In genomic region chr8:86904911-86905310, GRCm38 (mm10) we compare ENCODE assay signal across 21 mouse cellular contexts. TPM values are rescaled to one million over a fixed set of nuclear protein-coding genes. Genes with fewer than 3 reads are reported as not detected.
DNase-seq lines count a peak whose midpoint lies in the region; ATAC-seq and TF ChIP-seq lines count a peak whose summit lies in the region.
"Had no signal": no experiment of that assay in that cellular context is flagged by ENCODE, and none has a peak within 500 bp of the region (broad histone marks: within the 10 kb centered on the region; RNA-seq: fewer than 3 reads in every experiment).

No protein-coding gene starts in this region.

- no peak overlapping the region for H3K4me3 ChIP-seq in midbrain, embryonic 11.5 days (ENCODE audit: low read depth, low read length)
- H3K4me3 ChIP-seq in midbrain, embryonic 16.5 days (ENCODE audit: low read depth, low read length), result no peak overlapping the region
- peak overlapping the region in 1 of 2 experiments; percentile 20; a peak in 2 of 4 replicates for H3K4me3 ChIP-seq in ES-E14 (ENCODE audit: insufficient read depth in 1 of 2, low read depth in 1 of 2, low read length in 2 of 2, poor library complexity in 1 of 2, severe bottlenecking in 1 of 2)
- H3K4me3 ChIP-seq: embryonic facial prominence, embryonic 10.5 days; embryonic facial prominence, embryonic 12.5 days; forebrain, embryonic 13.5 days; forebrain, embryonic 15.5 days had no signal

- no peak overlapping the region for H3K27ac ChIP-seq in midbrain, embryonic 11.5 days (ENCODE audit: low read depth, low read length)
- no peak overlapping the region for H3K27ac ChIP-seq in midbrain, embryonic 16.5 days (ENCODE audit: low read length)
- H3K27ac ChIP-seq in ES-E14 (ENCODE audit: insufficient read depth, low read depth, low read length, poor library complexity, severe bottlenecking), result peak overlapping the region; percentile 51; the same call in 1 of the 2 replicates
- H3K27ac ChIP-seq: embryonic facial prominence, embryonic 10.5 days; embryonic facial prominence, embryonic 12.5 days; forebrain, embryonic 13.5 days; forebrain, embryonic 15.5 days had no signal

- no peaks in the 10 kb centered on the region for H3K27me3 ChIP-seq in midbrain, embryonic 11.5 days (ENCODE audit: control insufficient read depth, insufficient read depth, low read length)
- H3K27me3 ChIP-seq in midbrain, embryonic 16.5 days (ENCODE audit: control insufficient read depth, insufficient read depth, low read depth, low read length), result no peaks in the 10 kb centered on the region
- H3K27me3 ChIP-seq: CH12.LX; embryonic facial prominence, embryonic 12.5 days; forebrain, embryonic 15.5 days had no signal

- no peaks in the 10 kb centered on the region for H3K4me1 ChIP-seq in midbrain, embryonic 11.5 days (ENCODE audit: control insufficient read depth, insufficient read depth, low read length)
- no peaks in the 10 kb centered on the region for H3K4me1 ChIP-seq in midbrain, embryonic 16.5 days (ENCODE audit: control insufficient read depth, insufficient read depth, low read length)
- H3K4me1 ChIP-seq in ES-E14 (ENCODE audit: control insufficient read depth in 2 of 2, insufficient read depth in 2 of 2, low read length in 2 of 2, poor library complexity in 1 of 2), result peaks cover 10 to 11% of the 10 kb centered on the region in 2 experiments
- H3K4me1 ChIP-seq: embryonic facial prominence, embryonic 12.5 days; forebrain, embryonic 13.5 days; forebrain, embryonic 15.5 days had no signal

- WGBS in midbrain, embryonic 11.5 days, result 80% methylated on average over 10 of the region's 10 CpGs
- 77% methylated on average over 10 of the region's 10 CpGs for WGBS in midbrain, embryonic 16.5 days

- in situ Hi-C loops in ES-E14 (cut with MboI; ENCODE audit: low sequenced_read_pairs in 2 of 2, unreplicated experiment in 2 of 2), result loop anchor here in 1 of 2 experiments (25.0 kb wide), 1 partner anchor 293 kb away; the partner anchor contains the start of gene Lonp2

- no peaks in the 10 kb centered on the region for H3K36me3 ChIP-seq in midbrain, embryonic 11.5 days (ENCODE audit: control insufficient read depth, insufficient read depth, low read length)
- no peaks in the 10 kb centered on the region for H3K36me3 ChIP-seq in midbrain, embryonic 16.5 days (ENCODE audit: control insufficient read depth, insufficient read depth, low read length)
- no peaks in the 10 kb centered on the region for H3K36me3 ChIP-seq in ES-E14 (ENCODE audit: control insufficient read depth, insufficient read depth, low read length, poor library complexity, severe bottlenecking)
- H3K36me3 ChIP-seq: embryonic facial prominence, embryonic 10.5 days; embryonic facial prominence, embryonic 12.5 days; forebrain, embryonic 15.5 days had no signal

- no peak overlapping the region for H3K9ac ChIP-seq in midbrain, embryonic 11.5 days (ENCODE audit: low read length)
- H3K9ac ChIP-seq in midbrain, embryonic 16.5 days (ENCODE audit: low read depth, low read length), result no peak overlapping the region
- H3K9ac ChIP-seq in ES-E14 (ENCODE audit: insufficient read depth, low read depth, low read length, poor library complexity, severe bottlenecking), result no peak overlapping the region
- H3K9ac ChIP-seq: embryonic facial prominence, embryonic 12.5 days; forebrain, embryonic 13.5 days; forebrain, embryonic 15.5 days had no signal

- peak; percentile 54 for DNase-seq in midbrain, embryonic 11.5 days (ENCODE audit: low spot score, missing footprints)
- no peak for DNase-seq in ES-E14 (ENCODE audit: low read depth, low spot score)
- DNase-seq in ZHBTc4 (ENCODE audit: low read depth, low spot score), result peak; percentile 83
- DNase-seq in cerebellum, postnatal 14 days, result no peak
- no peak for DNase-seq in urinary bladder, postnatal 14 days (ENCODE audit: low spot score)
- DNase-seq: adrenal gland, adult 2 months; adrenal gland, postnatal 10 days; adrenal gland, postnatal 25 days; B cell, adult 2 months; cerebellum, adult 11 months; cerebellum, adult 18-20 months; cerebellum, adult 8-10 months; cerebellum, adult 9-11 months; cerebellum, postnatal 25 days had no signal

- no peak overlapping the region for H3K4me2 ChIP-seq in midbrain, embryonic 11.5 days
- H3K4me2 ChIP-seq in midbrain, embryonic 16.5 days (ENCODE audit: low read length), result no peak overlapping the region
- H3K4me2 ChIP-seq: embryonic facial prominence, embryonic 12.5 days; forebrain, embryonic 13.5 days; forebrain, embryonic 15.5 days had no signal

- no peak for ATAC-seq in midbrain, embryonic 11.5 days (ENCODE audit: low FRiP score)
- no peak for ATAC-seq in midbrain, embryonic 16.5 days
- ATAC-seq: CD4-positive, CD25-positive, alpha-beta regulatory T cell, adult 4 months; forebrain, embryonic 13.5 days; forebrain, embryonic 15.5 days had no signal

- H3K9me3 ChIP-seq in midbrain, embryonic 11.5 days (ENCODE audit: control insufficient read depth, low read length), result no peaks in the 10 kb centered on the region
- H3K9me3 ChIP-seq in midbrain, embryonic 16.5 days (replicated peaks; ENCODE audit: control insufficient read depth, low read length, poor library complexity, severe bottlenecking), result no peaks in the 10 kb centered on the region
- no peaks in the 10 kb centered on the region for H3K9me3 ChIP-seq in ES-E14 (ENCODE audit: control insufficient read depth, insufficient read depth, low read depth, low read length)
- H3K9me3 ChIP-seq: embryonic facial prominence, embryonic 10.5 days; embryonic facial prominence, embryonic 12.5 days; forebrain, embryonic 13.5 days; forebrain, embryonic 15.5 days had no signal

TF ChIP-seq in ES-E14, 5 proteins besides CTCF, POLR2A, EP300 and RAD21:
- TF ChIP-seq CHD2 (IDR thresholded peaks at IDR 0.05; ENCODE audit: low read depth, low read length) (peak; percentile 26; the same call in 1 of the 2 replicates), ZNF384 (IDR thresholded peaks at IDR 0.05; ENCODE audit: low read depth, low read length) (no peak), HCFC1 (IDR thresholded peaks at IDR 0.05; ENCODE audit: borderline replicate concordance, insufficient read depth, low read length) (no peak)

RNA-seq across cellular contexts. Expression of gene N4bp1, which starts 19.9 kb away (rescaled TPM):
- 10.2 and 10.8 TPM in 2 replicates for polyA plus RNA-seq in midbrain, embryonic 11.5 days (2014; fragmentation: Nextera tagmentation; extraction: Ambion mirVana)
- 9.2 and 11.4 TPM in 2 replicates for polyA plus RNA-seq in midbrain, embryonic 16.5 days (2015; fragmentation: Nextera tagmentation; extraction: Ambion mirVana)
- total RNA-seq in ES-E14 (2012; rRNA removed), result 40.1 and 40.2 TPM in 2 replicates

Comparison
In these comparisons a context has a peak if more than half of its experiments do, and no peak if none do; other contexts are left out.
1. DNase-seq: peak in midbrain, embryonic 11.5 days (single experiment) and ZHBTc4 (single experiment); none in ES-E14 (single experiment), cerebellum, postnatal 14 days (0 of 2) and urinary bladder, postnatal 14 days (single experiment).